Mouse (Mus musculus) intestine, postnatal 0 days (tissue): ENCODE measurements at regions not wholly inside any gene's neighbourhood (a gene's known extent, or its start where the extent isn't known, plus 50 kb on each side); places are given as distances from the start of the nearest gene placed in this dataset.

Source experiments
- ATAC-seq: fragments of 200-750 bp; cut with Nextera tagmentation; 2 replicates; pipeline ENCODE4 v1.8.0; 2017; ENCODE audit warnings: mild to moderate bottlenecking, moderate TSS enrichment, moderate library complexity
- H3K27ac ChIP-seq: fragments of 300-500 bp; sonication (generic); 2 replicates; pipeline ENCODE4 v1.5.1; 2014; ENCODE audit warnings: mild to moderate bottlenecking, low read depth, low read length, moderate library complexity
- H3K27me3 ChIP-seq: fragments of 300-500 bp; sonication (generic); replicated peaks from 2 replicates; pipeline ENCODE4 v1.6.1; 2014; ENCODE audit warnings: low read length, mixed read lengths; ENCODE audit not compliant: control insufficient read depth, insufficient read depth
- H3K36me3 ChIP-seq: fragments of 300-500 bp; sonication (generic); 2 replicates; pipeline ENCODE4 v1.6.1; 2014; ENCODE audit warnings: mild to moderate bottlenecking, moderate library complexity; ENCODE audit not compliant: control insufficient read depth, insufficient read depth
- H3K4me1 ChIP-seq: fragments of 300-500 bp; sonication (generic); replicated peaks from 2 replicates; pipeline ENCODE4 v1.6.1; 2014; ENCODE audit warnings: antibody characterized with exemption, low read length, mixed read lengths; ENCODE audit not compliant: control insufficient read depth, insufficient read depth
- H3K4me2 ChIP-seq: fragments of 300-500 bp; sonication (generic); replicated peaks from 2 replicates; pipeline ENCODE4 v1.6.1; 2014; ENCODE audit warnings: low read depth, mild to moderate bottlenecking, moderate library complexity
- H3K4me3 ChIP-seq: fragments of 300-500 bp; sonication (generic); 2 replicates; pipeline ENCODE4 v1.5.1; 2014; ENCODE audit warnings: low read depth, low read length
- H3K9ac ChIP-seq: fragments of 300-500 bp; sonication (generic); 2 replicates; pipeline ENCODE4 v1.6.1; 2014; ENCODE audit warnings: mild to moderate bottlenecking, low read depth, low read length
- H3K9me3 ChIP-seq: fragments of 300-500 bp; sonication (generic); 2 replicates; pipeline ENCODE4 v1.6.1; 2016; ENCODE audit warnings: mixed run types; ENCODE audit not compliant: control insufficient read depth
- CTCF ChIP-seq: sonication (generic); IDR thresholded peaks from 2 replicates; pipeline ENCODE4 v1.5.1; 2016; ENCODE audit warnings: low read depth, mild to moderate bottlenecking, control low read depth, antibody characterized with exemption, moderate library complexity
- WGBS: fragments of 180-500 bp; shearing (Covaris S2); extraction: QIAGEN DNeasy Blood & Tissue Kit; methylation state at CpG from one replicate; pipeline ENCODE4 v1.1.7; 2014; 5-methylcytosine and 5-hydroxymethylcytosine counted together

DNA sequence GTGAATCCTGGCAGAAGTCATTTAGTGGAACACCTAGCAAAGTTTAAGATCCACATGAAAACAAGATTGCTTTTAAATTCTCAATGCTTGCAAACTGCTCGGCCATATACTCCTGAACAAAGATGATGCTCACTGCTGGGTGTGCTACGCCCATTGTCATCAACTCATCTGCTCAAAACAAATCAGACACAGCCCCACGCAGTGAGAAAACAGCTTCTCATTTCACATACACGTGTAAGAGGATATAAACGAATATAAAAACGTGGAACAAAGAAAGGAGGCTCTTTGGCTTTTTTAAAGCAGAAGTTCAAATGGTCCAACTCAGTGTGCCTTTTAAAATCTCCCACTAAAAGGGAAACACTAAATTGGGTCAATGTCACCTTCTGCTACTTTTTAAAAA, 151.5 kb upstream of the Aco1 start:
- no peaks in the 10 kb centered on the region for H3K36me3 ChIP-seq
- H3K4me3 ChIP-seq, result no peak overlapping the region
- no peaks in the 10 kb centered on the region for H3K4me1 ChIP-seq
- TF ChIP-seq CTCF, result no peak
- no peak overlapping the region for H3K9ac ChIP-seq
- no peak overlapping the region for H3K4me2 ChIP-seq
- H3K27ac ChIP-seq, result no peak overlapping the region
- WGBS, result 68% methylated on average over 6 of the region's 6 CpGs
- no peaks in the 10 kb centered on the region for H3K9me3 ChIP-seq
- ATAC-seq, result no peak
- no peaks in the 10 kb centered on the region for H3K27me3 ChIP-seq

GRCm38 (mm10) chr4:39991851-39992250, 151.0 kb upstream of the Aco1 start:
- TF ChIP-seq CTCF, result no peak
- no peak for ATAC-seq
- Histone ChIP-seq H3K36me3 (no peaks in the 10 kb centered on the region), H3K4me1 (no peaks in the 10 kb centered on the region), H3K4me2 (no peak overlapping the region), H3K9ac (no peak overlapping the region), H3K4me3 (no peak overlapping the region), H3K27me3 (no peaks in the 10 kb centered on the region), H3K9me3 (no peaks in the 10 kb centered on the region), H3K27ac (no peak overlapping the region)
- WGBS, result 79% methylated on average over 2 of the region's 2 CpGs

GRCm38 (mm10) chr4:39998771-39999422, 144.0 kb upstream of the Aco1 start:
- Histone ChIP-seq H3K9me3 (no peaks in the 10 kb centered on the region), H3K4me3 (no peak overlapping the region), H3K27ac (no peak overlapping the region), H3K27me3 (no peaks in the 10 kb centered on the region), H3K4me2 (no peak overlapping the region), H3K9ac (no peak overlapping the region), H3K4me1 (no peaks in the 10 kb centered on the region), H3K36me3 (no peaks in the 10 kb centered on the region)
- ATAC-seq, result no peak
- 73% methylated on average over 5 of the region's 5 CpGs for WGBS
- TF ChIP-seq CTCF, result no peak

- no peak overlapping the region for H3K27ac ChIP-seq
- H3K36me3 ChIP-seq, result no peaks in the 10 kb centered on the region
- H3K9me3 ChIP-seq, result no peaks in the 10 kb centered on the region
- no peaks in the 10 kb centered on the region for H3K27me3 ChIP-seq
- 53% methylated on average over 7 of the region's 7 CpGs for WGBS
- no peak overlapping the region for H3K4me2 ChIP-seq
- H3K4me1 ChIP-seq, result no peaks in the 10 kb centered on the region
- TF ChIP-seq CTCF, result peak; percentile 80
- no peak overlapping the region for H3K9ac ChIP-seq
- no peak for ATAC-seq
- no peak overlapping the region for H3K4me3 ChIP-seq
These were observed 128.2 kb upstream of the Aco1 start for GRCm38 (mm10) chr4:40014666-40015065.

GRCm38 (mm10) chr4:40016856-40017255, 126.0 kb upstream of the Aco1 start:
- ATAC-seq, result no peak
- TF ChIP-seq CTCF, result no peak
- no peak overlapping the region for H3K4me3 ChIP-seq
- H3K9ac ChIP-seq, result no peak overlapping the region
- no peak overlapping the region for H3K27ac ChIP-seq
- H3K27me3 ChIP-seq, result no peaks in the 10 kb centered on the region
- no peaks in the 10 kb centered on the region for H3K4me1 ChIP-seq
- H3K36me3 ChIP-seq, result no peaks in the 10 kb centered on the region
- H3K9me3 ChIP-seq, result no peaks in the 10 kb centered on the region
- WGBS, result 79% methylated on average over 15 of the region's 15 CpGs
- H3K4me2 ChIP-seq, result no peak overlapping the region

- H3K27me3 ChIP-seq, result no peaks in the 10 kb centered on the region
- 66% methylated on average over 4 of the region's 4 CpGs for WGBS
- H3K4me2 ChIP-seq, result no peak overlapping the region
- H3K4me1 ChIP-seq, result no peaks in the 10 kb centered on the region
- no peak for TF ChIP-seq CTCF
- no peak overlapping the region for H3K9ac ChIP-seq
- H3K9me3 ChIP-seq, result no peaks in the 10 kb centered on the region
- no peak overlapping the region for H3K27ac ChIP-seq
- ATAC-seq, result no peak
- no peak overlapping the region for H3K4me3 ChIP-seq
- no peaks in the 10 kb centered on the region for H3K36me3 ChIP-seq
These were observed 124.7 kb upstream of the Aco1 start for GRCm38 (mm10) chr4:40018208-40018607.

DNA sequence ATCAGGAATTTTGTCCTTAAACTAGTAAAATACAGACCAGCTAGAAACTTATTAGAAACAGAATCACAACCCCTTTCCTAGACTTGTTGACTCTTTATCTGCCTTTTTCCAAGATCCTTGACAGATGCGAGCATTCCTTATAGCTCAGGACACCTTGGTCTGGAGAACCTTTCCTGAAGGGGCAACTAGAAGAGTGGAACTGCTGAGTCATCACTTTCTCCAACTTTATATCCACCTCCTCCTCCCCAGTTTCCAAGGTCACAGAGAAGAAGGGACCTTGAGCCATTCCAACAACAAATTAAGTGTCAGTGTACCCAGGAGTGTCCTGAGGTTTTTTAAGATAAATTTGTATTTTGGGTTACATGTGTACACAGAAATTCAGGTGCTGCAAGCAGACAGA, 111.5 kb upstream of the Aco1 start:
- no peak for ATAC-seq
- WGBS, result 87% methylated on average over 1 of the region's 1 CpGs
- no peak for TF ChIP-seq CTCF
- Histone ChIP-seq H3K4me1 (no peaks in the 10 kb centered on the region), H3K27me3 (no peaks in the 10 kb centered on the region), H3K27ac (no peak overlapping the region), H3K36me3 (no peaks in the 10 kb centered on the region), H3K4me2 (no peak overlapping the region), H3K9me3 (no peaks in the 10 kb centered on the region), H3K4me3 (no peak overlapping the region), H3K9ac (no peak overlapping the region)
